Mouse (Mus musculus): ENCODE measurements around the gene Arid3a. TPM values are rescaled to one million over a fixed set of nuclear protein-coding genes. Genes with fewer than 3 reads are reported as not detected.

Arid3a gene
- total and polyA plus RNA-seq, 3 experiments: 48.4 to 114 (median 94.4) TPM

DNA sequence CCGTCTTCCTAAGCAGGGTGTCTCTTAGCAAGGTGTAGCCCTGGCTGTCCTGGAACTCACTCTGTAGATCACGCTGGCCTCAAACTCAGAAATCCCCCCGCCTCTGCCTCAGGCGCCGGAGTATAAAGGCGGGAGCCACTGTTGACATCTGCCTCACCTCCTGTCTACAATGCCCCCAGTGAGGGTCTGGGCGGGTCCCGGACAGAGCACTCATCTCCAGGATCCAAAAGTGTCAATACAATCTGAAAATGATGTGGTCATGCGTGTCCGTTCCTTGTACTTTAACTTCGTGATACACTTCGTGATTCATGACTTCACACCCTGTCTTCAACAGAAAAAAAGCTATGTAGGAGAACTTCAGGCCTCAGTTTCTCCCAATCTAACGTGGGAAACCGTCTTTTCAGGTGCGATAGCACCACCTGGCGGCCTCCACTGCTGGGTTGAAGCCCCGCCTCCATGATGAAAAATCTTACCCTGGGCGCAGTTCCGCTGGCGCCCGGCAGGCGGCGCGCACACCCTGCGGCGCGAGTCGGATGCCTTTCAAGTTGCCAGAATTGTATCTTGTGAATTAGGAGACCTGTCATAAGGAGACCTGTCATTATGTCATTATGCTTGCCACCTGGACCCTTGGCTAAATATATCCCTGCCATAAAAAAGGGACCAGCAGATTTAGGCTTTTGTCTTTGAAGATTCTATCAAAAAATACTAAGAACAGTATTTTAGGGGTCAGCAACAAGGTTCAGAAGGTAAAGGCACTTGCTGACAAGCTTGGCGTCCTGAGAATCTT is 1.7 kb upstream of the Arid3a start (continued):
- TF ChIP-seq JUN (IDR thresholded peaks at IDR 0.05; ENCODE audit: insufficient read depth, low read depth, low read length) (no peak), TBP (conservative IDR thresholded peaks at IDR 0.05; ENCODE audit: low read depth, low read length) (no peak), CHD2 (IDR thresholded peaks at IDR 0.05; ENCODE audit: low read length) (no peak), NRF1 (IDR thresholded peaks at IDR 0.05; ENCODE audit: low read depth, low read length) (peak; percentile 48), POLR2A (IDR thresholded peaks at IDR 0.05; ENCODE audit: low read depth, low read length) (peak; percentile 56; the same call in 1 of the 2 replicates), ZNF384 (IDR thresholded peaks at IDR 0.05; ENCODE audit: low read depth, low read length) (peak; percentile 12; the same call in 1 of the 2 replicates), MEF2A (IDR thresholded peaks at IDR 0.05; ENCODE audit: borderline replicate concordance, low read depth, low read length) (peak; percentile 90), HCFC1 (IDR thresholded peaks at IDR 0.05; ENCODE audit: low read depth, low read length) (peak; percentile 52)

DNA sequence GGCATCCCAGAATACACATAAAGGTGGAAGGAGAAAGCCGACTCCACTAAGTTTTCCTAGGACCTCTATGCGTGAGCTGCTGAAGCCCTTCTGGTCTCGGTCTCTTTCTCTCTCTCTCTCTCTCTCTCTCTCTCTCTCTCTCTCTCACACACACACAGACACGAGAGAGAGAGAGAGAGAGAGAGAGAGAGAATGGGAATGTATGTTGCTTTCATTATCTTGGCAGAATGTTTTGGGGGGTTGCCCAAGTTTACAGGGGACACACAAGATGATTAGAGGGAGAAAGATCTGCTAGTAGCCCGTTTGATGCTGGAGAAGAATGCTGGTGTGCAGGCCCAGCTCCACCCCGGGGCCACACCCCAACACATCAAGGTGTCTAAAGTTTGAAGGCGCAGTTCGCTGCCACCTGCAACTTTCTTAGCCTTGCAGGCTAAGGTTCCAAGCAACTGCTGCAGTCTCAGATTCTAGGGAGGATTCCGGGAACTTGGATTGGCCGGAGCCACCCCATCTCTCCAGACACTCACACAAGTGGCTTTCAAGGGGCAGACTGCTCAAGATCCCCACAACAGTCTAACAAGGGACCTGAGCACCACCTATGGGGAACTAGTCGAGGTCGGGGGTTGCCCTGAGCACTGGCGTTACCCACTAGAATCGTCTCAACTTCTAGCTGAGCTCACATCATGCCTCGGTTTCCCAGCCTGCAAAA is 905 bp upstream of the Arid3a start:
- Histone ChIP-seq H3K27ac (ENCODE audit: insufficient read depth, low read depth) (peak overlapping the region; percentile 81), H3K4me2 (ENCODE audit: insufficient read depth, low read depth, poor library complexity, severe bottlenecking) (peak overlapping the region; percentile 92), H3K9me3 (replicated peaks; ENCODE audit: low read length) (peaks cover 4% of the 10 kb centered on the region), H3K36me3 (replicated peaks in 1 of 2; ENCODE audit: control insufficient read depth in 1 of 2, insufficient read depth in 1 of 2, low read length in 1 of 2) (peaks cover 5 to 13% of the 10 kb centered on the region in 2 experiments), H3K79me2 (replicated peaks; ENCODE audit: control insufficient read depth, extremely low read depth, insufficient read depth, poor library complexity, severe bottlenecking) (peaks cover 40% of the 10 kb centered on the region), H3K4me3 (replicated peaks in 1 of 3; ENCODE audit: low read depth in 2 of 3, low read length in 2 of 3, poor library complexity in 1 of 3) (peak overlapping the region; percentile 61 to 96 (median 63)), H3K9ac (ENCODE audit: insufficient read depth, low read depth) (peak overlapping the region; percentile 75), H3K27me3 (replicated peaks) (no peaks in the 10 kb centered on the region), H3K4me1 (ENCODE audit: control insufficient read depth in 1 of 2, insufficient read depth in 2 of 2) (peaks cover 3 to 46% of the 10 kb centered on the region in 2 experiments)
- in situ Hi-C loops (cut with MboI; ENCODE audit: low pct_ligation_motif_present, low pct_unique_long_range_greater_than_20kb, low sequenced_read_pairs): loop anchor here (5.0 kb wide), 2 partner anchors 34 to 36 kb away; partner anchors contain the start of genes Cfd and Wdr18
- TF ChIP-seq CHD1 (IDR thresholded peaks at IDR 0.05; ENCODE audit: low read depth, low read length) (peak; percentile 64; the same call in 1 of the 2 replicates), EP300 (IDR thresholded peaks at IDR 0.05; ENCODE audit: low read length) (0 out of 2 replicates have a peak, but pooled peaks have one; percentile 8), RAD21 (IDR thresholded peaks at IDR 0.05; ENCODE audit: low read depth, low read length) (no peak)
- dilution Hi-C loops (cut with MboI; ENCODE audit: extremely low pct_ligation_motif_present, extremely low pct_unique_long_range_greater_than_20kb, low sequenced_read_pairs): no loop called here
- DNase-seq (ENCODE audit: extremely low read depth): peak; percentile 46

DNA sequence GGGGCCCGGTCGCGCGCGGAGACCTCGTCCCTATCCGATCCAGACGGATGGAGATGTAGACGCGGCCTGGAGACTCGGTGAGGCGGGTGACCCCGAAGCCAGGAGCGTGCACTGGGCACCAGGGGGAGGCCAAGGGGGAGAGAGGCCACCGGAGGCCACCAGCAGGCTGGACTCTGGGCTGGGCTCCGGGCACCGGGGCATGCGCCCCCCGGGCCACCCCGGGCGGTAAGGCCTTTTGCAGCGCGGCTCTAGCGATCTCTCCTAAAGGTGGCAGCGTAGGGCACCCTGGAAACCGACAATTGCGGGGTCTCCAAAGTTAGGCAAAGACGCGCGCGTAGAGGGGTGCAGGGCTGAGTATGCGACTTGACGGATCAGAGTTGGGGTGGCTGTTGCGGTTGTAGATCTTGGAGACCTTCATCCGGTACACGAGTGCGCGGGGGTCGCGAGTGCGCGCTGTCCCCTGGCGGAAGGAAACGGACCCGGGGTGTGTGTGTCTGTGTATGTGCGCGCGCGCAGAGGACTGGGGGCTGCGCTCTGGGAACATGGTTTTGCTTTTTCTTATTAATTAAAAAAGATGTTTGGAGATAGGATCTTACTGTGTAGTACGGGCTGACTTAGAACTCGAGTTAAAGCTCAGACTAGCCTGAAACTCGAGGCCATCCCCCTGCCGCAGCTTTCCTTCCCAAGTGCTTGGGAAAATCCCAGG is 634 bp downstream of the Arid3a start:
- H3K79me2 ChIP-seq (replicated peaks; ENCODE audit: control insufficient read depth, extremely low read depth, insufficient read depth, poor library complexity, severe bottlenecking): peaks cover 56% of the 10 kb centered on the region
- peak overlapping the region; percentile 72 to 96 (median 91) for H3K4me3 ChIP-seq (replicated peaks in 1 of 3; ENCODE audit: low read depth in 2 of 3, low read length in 2 of 3, poor library complexity in 1 of 3)
- H3K27me3 ChIP-seq (replicated peaks): no peaks in the 10 kb centered on the region
- in situ Hi-C loops (cut with MboI; ENCODE audit: low pct_ligation_motif_present, low pct_unique_long_range_greater_than_20kb, low sequenced_read_pairs): loop anchor here (5.0 kb wide), 2 partner anchors 35 kb away; partner anchors contain the start of genes Cfd and Wdr18
- no peaks in the 10 kb centered on the region for H3K9me3 ChIP-seq (replicated peaks; ENCODE audit: low read length)
- DNase-seq (ENCODE audit: extremely low read depth): peak; percentile 55
- peaks cover 19 to 28% of the 10 kb centered on the region in 2 experiments for H3K36me3 ChIP-seq (replicated peaks in 1 of 2; ENCODE audit: control insufficient read depth in 1 of 2, insufficient read depth in 1 of 2, low read length in 1 of 2)
- dilution Hi-C loops (cut with MboI; ENCODE audit: extremely low pct_ligation_motif_present, extremely low pct_unique_long_range_greater_than_20kb, low sequenced_read_pairs): no loop called here
- peaks cover 9 to 61% of the 10 kb centered on the region in 2 experiments for H3K4me1 ChIP-seq (ENCODE audit: control insufficient read depth in 1 of 2, insufficient read depth in 2 of 2)
- peak overlapping the region; percentile 80 for H3K27ac ChIP-seq (ENCODE audit: insufficient read depth, low read depth)
- H3K9ac ChIP-seq (ENCODE audit: insufficient read depth, low read depth): peak overlapping the region; percentile 98
- 0 out of 2 replicates have a peak overlapping the region, but pooled peaks have one; percentile 46 for H3K4me2 ChIP-seq (ENCODE audit: insufficient read depth, low read depth, poor library complexity, severe bottlenecking)
- TF ChIP-seq CTCF (conservative IDR thresholded peaks at IDR 0.05 in 1 of 2, IDR thresholded peaks at IDR 0.05 in 1 of 2; ENCODE audit: low read depth in 2 of 2, low read length in 2 of 2) (peak in 1 of 2 experiments; percentile 20; a peak in 2 of 4 replicates), PAX5 (IDR thresholded peaks at IDR 0.05; ENCODE audit: low read length) (no peak), JUN (IDR thresholded peaks at IDR 0.05; ENCODE audit: insufficient read depth, low read depth, low read length) (no peak), HCFC1 (IDR thresholded peaks at IDR 0.05; ENCODE audit: low read depth, low read length) (no peak; the same call in 1 of the 2 replicates), GABPA (IDR thresholded peaks at IDR 0.05; ENCODE audit: insufficient replicate concordance, low read depth, low read length) (no peak), CHD1 (IDR thresholded peaks at IDR 0.05; ENCODE audit: low read depth, low read length) (no peak; the same call in 1 of the 2 replicates), CHD2 (IDR thresholded peaks at IDR 0.05; ENCODE audit: low read length) (no peak), KAT2A (IDR thresholded peaks at IDR 0.05; ENCODE audit: insufficient replicate concordance, low read length) (no peak), NELFE (IDR thresholded peaks at IDR 0.05; ENCODE audit: low read depth, low read length) (peak; percentile 50), POLR2AphosphoS2 (IDR thresholded peaks at IDR 0.05; ENCODE audit: low read depth, low read length) (no peak; the same call in 1 of the 2 replicates), SMC3 (IDR thresholded peaks at IDR 0.05; ENCODE audit: low read depth, low read length) (no peak; the same call in 1 of the 2 replicates), MXI1 (IDR thresholded peaks at IDR 0.05; ENCODE audit: low read depth, low read length) (no peak; the same call in 1 of the 2 replicates), UBTF (IDR thresholded peaks at IDR 0.05; ENCODE audit: low read depth, low read length) (no peak; the same call in 1 of the 2 replicates), E2F4 (IDR thresholded peaks at IDR 0.05; ENCODE audit: insufficient replicate concordance, low read depth, low read length) (no peak), BHLHE40 (IDR thresholded peaks at IDR 0.05; ENCODE audit: low read depth, low read length) (no peak), TCF12 (IDR thresholded peaks at IDR 0.05; ENCODE audit: low read depth, low read length) (peak; percentile 11; the same call in 1 of the 2 replicates), TBP (conservative IDR thresholded peaks at IDR 0.05; ENCODE audit: low read depth, low read length) (0 out of 2 replicates have a peak, but pooled peaks have one; percentile 14)
